Mouse (Mus musculus): Measurements from ENCODE around the gene Lypla2. TPM values are rescaled to one million over a fixed set of nuclear protein-coding genes. Genes with fewer than 3 reads are reported as not detected.
A peak's percentile ranks its signal among the peaks of the same experiment; 100 is the strongest.
"Not testable (repeated sequence)": the region's sequence is repeated elsewhere in the genome, so short reads cannot be mapped to it uniquely, and the experiment has no call there.

Gene Lypla2
- polyA plus RNA-seq, 1 experiment from 2014 or later, result 55.5 TPM

DNA sequence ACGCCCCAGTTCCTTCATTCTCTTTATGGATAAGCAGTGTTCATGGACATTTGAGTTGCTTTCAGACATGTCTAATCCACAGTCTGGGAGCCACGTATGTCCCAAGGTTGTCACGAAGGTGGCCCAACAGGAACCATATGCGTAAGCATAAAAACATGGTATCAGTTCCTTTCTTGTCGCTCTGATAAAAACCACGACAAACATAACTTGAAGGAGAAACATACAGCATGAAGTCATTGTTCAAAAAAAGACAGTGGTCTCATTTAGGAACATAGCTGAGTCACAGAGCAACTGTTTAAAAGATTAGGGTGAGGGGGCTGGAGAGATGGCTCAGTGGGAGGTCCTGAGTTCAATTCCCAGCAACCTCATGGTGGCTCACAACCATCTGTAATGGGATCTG lies 30.2 kb downstream of the Lypla2 start:
- H3K27me3 ChIP-seq (ENCODE audit: insufficient read depth, low read length), result no peaks in the 10 kb centered on the region
- no peak for ATAC-seq
- H3K9me3 ChIP-seq (ENCODE audit: low read length), result no peaks in the 10 kb centered on the region
- TF ChIP-seq EP300 (IDR thresholded peaks at IDR 0.05; ENCODE audit: low read depth) (no peak), CTCF (IDR thresholded peaks at IDR 0.05; ENCODE audit: low read depth) (no peak)
- H3K4me3 ChIP-seq (ENCODE audit: low read depth, low read length), result no peak overlapping the region
- no peak overlapping the region for H3K9ac ChIP-seq (replicated peaks)
- no peak overlapping the region for H3K4me2 ChIP-seq (ENCODE audit: low read depth, low read length)
- no peak overlapping the region for H3K27ac ChIP-seq (ENCODE audit: low read depth)
- peaks cover 7% of the 10 kb centered on the region; the same call in 1 of the 2 replicates for H3K4me1 ChIP-seq (ENCODE audit: insufficient read depth)
- peaks cover 7% of the 10 kb centered on the region; the same call in 1 of the 2 replicates for H3K36me3 ChIP-seq (replicated peaks; ENCODE audit: insufficient read depth, low read length)
- 53% methylated on average over 6 of the region's 6 CpGs for WGBS (ENCODE audit: insufficient replicate concordance)
- no peak for DNase-seq

DNA sequence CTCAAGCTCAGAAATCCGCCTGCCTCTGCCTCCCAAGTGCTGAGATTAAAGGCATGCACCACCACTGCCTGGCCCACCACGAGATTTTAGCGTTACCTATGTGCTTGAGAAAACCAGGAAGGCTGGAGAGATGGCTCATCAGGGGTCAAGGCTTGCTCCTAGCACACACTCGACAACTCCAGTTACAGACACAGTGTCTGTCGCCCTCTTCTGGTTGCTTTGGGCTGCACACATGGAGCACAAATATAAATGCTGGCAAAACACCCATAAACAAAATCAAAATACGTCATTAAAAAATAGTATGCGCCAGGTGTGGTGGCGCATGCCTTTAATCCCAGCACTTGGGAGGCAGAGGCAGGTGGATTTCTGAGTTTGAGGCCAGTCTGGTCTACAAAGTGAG lies 31.4 kb downstream of the Lypla2 start:
- not testable (repeated sequence) for DNase-seq; H3K4me2 ChIP-seq (ENCODE audit: low read depth, low read length); H3K9me3 ChIP-seq (ENCODE audit: low read length); ATAC-seq; H3K27ac ChIP-seq (ENCODE audit: low read depth); H3K4me1 ChIP-seq (ENCODE audit: insufficient read depth); H3K27me3 ChIP-seq (ENCODE audit: insufficient read depth, low read length); H3K4me3 ChIP-seq (ENCODE audit: low read depth, low read length); H3K9ac ChIP-seq (replicated peaks)
- 81% methylated on average over 8 of the region's 8 CpGs for WGBS (ENCODE audit: insufficient replicate concordance)
- peaks cover 12% of the 10 kb centered on the region; the same call in 1 of the 2 replicates for H3K36me3 ChIP-seq (replicated peaks; ENCODE audit: insufficient read depth, low read length)
- peak; percentile 74 for TF ChIP-seq CTCF (IDR thresholded peaks at IDR 0.05; ENCODE audit: low read depth)

DNA sequence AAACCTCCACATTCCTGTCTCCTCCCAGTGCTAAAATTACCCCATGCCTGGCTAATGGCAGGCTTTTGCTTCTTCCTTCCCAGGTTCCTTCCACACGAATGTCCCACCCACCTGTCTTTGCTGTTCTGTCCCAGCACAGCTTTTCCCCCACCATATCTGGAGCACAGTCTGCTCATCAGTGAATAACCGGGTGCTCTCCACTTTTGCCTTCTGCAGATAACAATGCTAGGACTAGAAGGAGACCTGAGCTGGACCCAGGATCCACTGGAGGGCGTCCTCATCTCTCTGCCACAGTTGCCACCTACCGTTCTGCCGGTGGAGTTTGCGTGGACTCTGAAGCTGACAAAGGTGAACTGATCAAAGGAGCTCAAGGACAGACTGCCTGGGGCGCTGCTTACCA lies 33.6 kb downstream of the Lypla2 start:
- Histone ChIP-seq H3K9ac (replicated peaks) (no peak overlapping the region), H3K27me3 (ENCODE audit: insufficient read depth, low read length) (no peaks in the 10 kb centered on the region), H3K4me3 (ENCODE audit: low read depth, low read length) (no peak overlapping the region), H3K27ac (ENCODE audit: low read depth) (no peak overlapping the region), H3K4me2 (ENCODE audit: low read depth, low read length) (no peak overlapping the region), H3K36me3 (replicated peaks; ENCODE audit: insufficient read depth, low read length) (peaks cover 23% of the 10 kb centered on the region; the same call in 1 of the 2 replicates), H3K4me1 (ENCODE audit: insufficient read depth) (0 out of 2 replicates have a peak, but pooled peaks cover 2% of the 10 kb centered on the region), H3K9me3 (ENCODE audit: low read length) (no peaks in the 10 kb centered on the region)
- WGBS (ENCODE audit: insufficient replicate concordance), result 56% methylated on average over 7 of the region's 7 CpGs
- ATAC-seq (no peak), DNase-seq (no peak)
- TF ChIP-seq CTCF (IDR thresholded peaks at IDR 0.05; ENCODE audit: low read depth) (0 out of 2 replicates have a peak, but pooled peaks have one; percentile 4), EP300 (IDR thresholded peaks at IDR 0.05; ENCODE audit: low read depth) (no peak)

DNA sequence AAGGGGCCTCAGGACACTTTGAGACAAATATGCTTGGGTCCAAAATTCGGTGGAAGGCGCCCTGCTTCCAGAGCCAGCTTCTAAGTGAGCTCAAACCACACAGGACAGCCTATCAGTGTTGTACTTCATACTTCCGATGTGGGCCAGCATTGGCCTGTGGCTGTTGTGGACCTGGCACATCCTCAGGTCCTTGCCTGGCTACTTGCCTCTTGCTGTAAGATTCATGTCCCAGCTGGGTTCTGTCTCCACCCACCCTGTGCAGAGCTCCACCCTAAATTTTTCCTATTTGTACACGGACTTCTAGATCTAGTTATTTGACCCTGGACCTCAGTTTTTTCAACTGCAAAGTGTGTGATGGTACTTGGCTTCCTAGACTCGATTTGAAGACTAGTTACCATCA lies 36.9 kb downstream of the Lypla2 start:
- DNase-seq (no peak), ATAC-seq (no peak)
- TF ChIP-seq EP300 (IDR thresholded peaks at IDR 0.05; ENCODE audit: low read depth) (no peak), CTCF (IDR thresholded peaks at IDR 0.05; ENCODE audit: low read depth) (no peak)
- H3K4me1 ChIP-seq (ENCODE audit: insufficient read depth), result no peaks in the 10 kb centered on the region
- H3K9me3 ChIP-seq (ENCODE audit: low read length), result no peaks in the 10 kb centered on the region
- no peak overlapping the region for H3K27ac ChIP-seq (ENCODE audit: low read depth)
- H3K36me3 ChIP-seq (replicated peaks; ENCODE audit: insufficient read depth, low read length), result peaks cover 33% of the 10 kb centered on the region
- H3K9ac ChIP-seq (replicated peaks), result no peak overlapping the region
- H3K27me3 ChIP-seq (ENCODE audit: insufficient read depth, low read length), result no peaks in the 10 kb centered on the region
- H3K4me3 ChIP-seq (ENCODE audit: low read depth, low read length), result no peak overlapping the region
- no peak overlapping the region for H3K4me2 ChIP-seq (ENCODE audit: low read depth, low read length)
- WGBS (ENCODE audit: insufficient replicate concordance), result 66% methylated on average over 5 of the region's 5 CpGs

DNA sequence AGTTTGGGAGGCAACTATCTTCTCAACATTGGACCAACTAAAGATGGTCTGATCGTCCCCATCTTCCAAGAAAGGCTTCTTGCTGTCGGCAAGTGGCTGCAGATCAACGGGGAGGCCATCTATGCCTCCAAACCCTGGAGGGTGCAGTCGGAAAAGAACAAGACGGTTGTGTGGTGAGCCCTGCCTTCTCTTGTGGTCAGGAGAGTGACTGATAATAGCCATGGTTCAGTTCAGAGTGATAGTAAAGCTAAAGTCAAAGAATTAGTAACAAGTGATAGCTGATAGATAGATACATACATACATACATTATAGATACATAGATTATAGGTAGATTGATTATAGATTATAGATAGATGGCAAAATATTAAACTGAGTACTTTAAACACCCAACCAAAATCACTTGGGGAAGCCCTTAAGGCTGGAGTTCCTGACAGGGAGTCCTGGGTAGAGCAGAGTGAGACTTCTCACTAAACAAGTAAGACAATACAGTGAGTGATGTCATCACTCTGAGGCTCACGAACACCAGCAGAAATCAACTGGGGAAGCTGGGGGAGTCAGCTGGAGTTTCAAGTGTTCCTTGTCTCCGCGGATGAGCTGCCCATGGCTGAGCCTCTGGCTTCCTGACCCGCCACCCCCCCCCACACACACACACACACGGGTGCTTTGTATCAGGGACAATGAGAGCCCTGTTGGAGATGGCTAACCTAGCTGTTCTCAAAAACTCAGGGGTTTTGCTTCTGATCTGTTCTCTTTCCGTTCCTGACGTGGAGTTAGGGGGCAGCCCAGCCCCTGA lies 37.5 kb downstream of the Lypla2 start:
- H3K9ac ChIP-seq (replicated peaks), result no peak overlapping the region
- ATAC-seq (peak; percentile 44; the same call in 1 of the 2 replicates), DNase-seq (no peak)
- TF ChIP-seq CTCF (IDR thresholded peaks at IDR 0.05; ENCODE audit: low read depth) (no peak), EP300 (IDR thresholded peaks at IDR 0.05; ENCODE audit: low read depth) (no peak)
- 47% methylated on average over 12 of the region's 12 CpGs for WGBS (ENCODE audit: insufficient replicate concordance)
- H3K4me1 ChIP-seq (ENCODE audit: insufficient read depth), result no peaks in the 10 kb centered on the region
- no peak overlapping the region for H3K4me3 ChIP-seq (ENCODE audit: low read depth, low read length)
- no peaks in the 10 kb centered on the region for H3K9me3 ChIP-seq (ENCODE audit: low read length)
- no peak overlapping the region for H3K27ac ChIP-seq (ENCODE audit: low read depth)
- H3K36me3 ChIP-seq (replicated peaks; ENCODE audit: insufficient read depth, low read length), result peaks cover 31% of the 10 kb centered on the region
- H3K27me3 ChIP-seq (ENCODE audit: insufficient read depth, low read length), result no peaks in the 10 kb centered on the region
- no peak overlapping the region for H3K4me2 ChIP-seq (ENCODE audit: low read depth, low read length)

DNA sequence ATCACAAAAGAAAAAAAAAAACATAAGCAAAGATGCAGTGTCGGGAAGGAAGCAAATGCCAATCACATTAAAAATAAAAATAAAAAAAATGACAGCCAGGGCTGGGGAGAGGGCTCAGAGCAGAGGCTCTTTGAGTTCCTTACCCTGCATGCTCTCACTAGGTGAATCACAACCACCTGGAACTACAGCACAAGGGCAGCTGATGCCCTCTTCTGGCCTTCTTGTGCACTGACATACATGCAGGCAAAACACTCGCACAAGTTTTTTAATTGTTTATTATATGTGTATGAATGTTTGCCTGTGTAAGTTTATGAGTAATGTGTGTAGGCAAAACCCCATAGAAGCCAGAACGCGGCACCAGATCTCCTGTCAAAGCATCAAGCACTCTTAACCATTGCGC lies 40.6 kb downstream of the Lypla2 start:
- Histone ChIP-seq H3K4me2 (ENCODE audit: low read depth, low read length) (no peak overlapping the region), H3K4me1 (ENCODE audit: insufficient read depth) (no peaks in the 10 kb centered on the region), H3K9me3 (ENCODE audit: low read length) (no peaks in the 10 kb centered on the region), H3K36me3 (replicated peaks; ENCODE audit: insufficient read depth, low read length) (peaks cover 33% of the 10 kb centered on the region), H3K4me3 (ENCODE audit: low read depth, low read length) (no peak overlapping the region), H3K27ac (ENCODE audit: low read depth) (no peak overlapping the region), H3K27me3 (ENCODE audit: insufficient read depth, low read length) (no peaks in the 10 kb centered on the region), H3K9ac (replicated peaks) (no peak overlapping the region)
- no peak for ATAC-seq
- TF ChIP-seq CTCF (IDR thresholded peaks at IDR 0.05; ENCODE audit: low read depth), result peak; percentile 82
- no peak for TF ChIP-seq EP300 (IDR thresholded peaks at IDR 0.05; ENCODE audit: low read depth)
- no peak for DNase-seq
- 73% methylated on average over 5 of the region's 5 CpGs for WGBS (ENCODE audit: insufficient replicate concordance)
